Mouse (Mus musculus): Measurements from ENCODE around the gene Tmbim7. TPM values are rescaled to one million over a fixed set of nuclear protein-coding genes. Genes with fewer than 3 reads are reported as not detected.

The Tmbim7 gene
- total and polyA plus RNA-seq, 2 experiments from 2014 or later = not detected

DNA sequence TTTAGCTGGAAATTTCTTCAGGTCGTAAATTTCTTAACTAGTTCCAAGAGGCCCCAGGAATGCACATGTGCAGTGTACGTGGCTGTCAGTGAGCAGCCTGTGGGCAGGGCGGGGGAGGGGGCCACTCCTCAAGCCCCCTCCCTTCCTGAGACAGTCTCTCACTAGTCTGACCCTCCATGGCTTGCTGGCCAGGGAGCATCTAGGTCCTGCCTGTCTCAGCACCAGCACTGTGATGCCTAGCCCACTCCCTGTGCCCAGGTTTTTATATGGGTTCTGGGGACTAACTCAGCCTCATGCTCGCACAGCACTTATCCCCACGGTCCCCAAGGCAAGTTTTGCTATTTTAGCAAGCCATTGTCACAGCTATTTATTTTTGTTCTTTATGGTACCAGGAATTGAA is 18.7 kb upstream of the Tmbim7 start:
- Histone ChIP-seq H3K27me3 (ENCODE audit: insufficient read depth, low read length) (no peaks in the 10 kb centered on the region), H3K27ac (no peak overlapping the region), H3K4me3 (ENCODE audit: low read length) (no peak overlapping the region), H3K9me3 (ENCODE audit: low read length) (no peaks in the 10 kb centered on the region), H3K4me2 (ENCODE audit: low read depth, low read length) (no peak overlapping the region), H3K36me3 (ENCODE audit: insufficient read depth, low read length) (peaks cover 16% of the 10 kb centered on the region), H3K9ac (replicated peaks; ENCODE audit: low read length) (no peak overlapping the region), H3K4me1 (ENCODE audit: insufficient read depth, low read length) (no peaks in the 10 kb centered on the region)
- DNase-seq (ENCODE audit: low spot score) (no peak), ATAC-seq (no peak; the same call in 1 of the 2 replicates)
- no peak for TF ChIP-seq CTCF (IDR thresholded peaks at IDR 0.05; ENCODE audit: low read depth)
- 91% methylated on average over 5 of the region's 5 CpGs for WGBS

- Histone ChIP-seq H3K36me3 (ENCODE audit: insufficient read depth, low read length) (peaks cover 16% of the 10 kb centered on the region), H3K4me2 (ENCODE audit: low read depth, low read length) (no peak overlapping the region), H3K4me1 (ENCODE audit: insufficient read depth, low read length) (no peaks in the 10 kb centered on the region), H3K27me3 (ENCODE audit: insufficient read depth, low read length) (no peaks in the 10 kb centered on the region), H3K4me3 (ENCODE audit: low read length) (no peak overlapping the region), H3K9ac (replicated peaks; ENCODE audit: low read length) (no peak overlapping the region), H3K27ac (no peak overlapping the region), H3K9me3 (ENCODE audit: low read length) (no peaks in the 10 kb centered on the region)
- no peak for TF ChIP-seq CTCF (IDR thresholded peaks at IDR 0.05; ENCODE audit: low read depth)
- WGBS = 95% methylated on average over 13 of the region's 13 CpGs
- no peak for DNase-seq (ENCODE audit: low spot score)
- no peak for ATAC-seq
These were observed 17.7 kb upstream of the Tmbim7 start for GRCm38 (mm10) chr5:3633315-3633714.

DNA sequence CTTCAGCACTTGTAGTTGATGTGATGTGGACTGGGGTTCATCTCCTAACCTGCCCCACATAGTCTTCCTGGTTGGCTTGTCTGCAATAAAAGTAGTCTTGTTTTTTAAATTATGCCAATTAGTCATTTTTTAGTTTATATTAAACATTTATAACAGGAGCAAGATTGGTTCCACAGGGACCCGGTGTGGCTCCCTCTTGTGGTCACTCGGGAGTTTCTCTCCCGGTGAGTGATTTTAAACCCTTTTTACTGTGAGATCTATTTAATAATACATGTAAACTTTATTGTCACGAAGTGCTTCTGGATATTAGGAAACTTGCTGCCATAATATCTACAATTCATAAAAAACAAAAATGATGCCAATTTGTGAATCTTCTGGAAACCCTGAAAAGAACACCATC is 17.0 kb upstream of the Tmbim7 start:
- Histone ChIP-seq H3K9me3 (ENCODE audit: low read length) (no peaks in the 10 kb centered on the region), H3K4me2 (ENCODE audit: low read depth, low read length) (no peak overlapping the region), H3K27ac (no peak overlapping the region), H3K4me3 (ENCODE audit: low read length) (no peak overlapping the region), H3K4me1 (ENCODE audit: insufficient read depth, low read length) (no peaks in the 10 kb centered on the region), H3K36me3 (ENCODE audit: insufficient read depth, low read length) (peaks cover 16% of the 10 kb centered on the region), H3K27me3 (ENCODE audit: insufficient read depth, low read length) (no peaks in the 10 kb centered on the region), H3K9ac (replicated peaks; ENCODE audit: low read length) (no peak overlapping the region)
- ATAC-seq = no peak
- TF ChIP-seq CTCF (IDR thresholded peaks at IDR 0.05; ENCODE audit: low read depth) = peak; percentile 50; the same call in 1 of the 2 replicates
- DNase-seq (ENCODE audit: low spot score) = peak; percentile 30
- WGBS = 69% methylated on average over 4 of the region's 4 CpGs

GRCm38 (mm10) chr5:3635286-3635685 is 15.7 kb upstream of the Tmbim7 start:
- H3K4me2 ChIP-seq (ENCODE audit: low read depth, low read length) = no peak overlapping the region
- H3K27ac ChIP-seq = no peak overlapping the region
- no peaks in the 10 kb centered on the region for H3K27me3 ChIP-seq (ENCODE audit: insufficient read depth, low read length)
- ATAC-seq (no peak), DNase-seq (ENCODE audit: low spot score) (no peak)
- WGBS = 88% methylated on average over 8 of the region's 8 CpGs
- no peak overlapping the region for H3K4me3 ChIP-seq (ENCODE audit: low read length)
- no peaks in the 10 kb centered on the region for H3K4me1 ChIP-seq (ENCODE audit: insufficient read depth, low read length)
- no peaks in the 10 kb centered on the region for H3K9me3 ChIP-seq (ENCODE audit: low read length)
- H3K9ac ChIP-seq (replicated peaks; ENCODE audit: low read length) = no peak overlapping the region
- H3K36me3 ChIP-seq (ENCODE audit: insufficient read depth, low read length) = peaks cover 16% of the 10 kb centered on the region
- no peak for TF ChIP-seq CTCF (IDR thresholded peaks at IDR 0.05; ENCODE audit: low read depth)

DNA sequence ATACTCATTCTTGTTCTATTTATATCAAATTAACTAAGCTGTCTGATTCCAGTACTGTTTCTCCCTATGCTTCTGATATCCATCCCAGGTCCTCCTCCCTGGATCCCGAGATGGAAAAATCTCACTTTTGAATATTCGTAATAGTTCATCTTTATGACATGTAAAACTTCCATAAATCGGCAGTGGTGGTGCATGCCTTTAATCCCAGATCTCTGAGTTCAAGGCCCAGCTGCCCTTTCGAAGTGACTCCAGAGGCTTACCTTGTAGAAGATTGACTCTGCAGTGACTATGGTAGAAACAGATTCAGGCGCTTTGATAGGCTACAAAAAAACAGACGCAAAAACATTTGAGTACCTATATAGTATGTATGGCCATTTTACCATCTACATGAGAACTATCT is 6.4 kb upstream of the Tmbim7 start:
- 94% methylated on average over 6 of the region's 6 CpGs for WGBS
- H3K9me3 ChIP-seq (ENCODE audit: low read length) = no peaks in the 10 kb centered on the region
- peaks cover 20% of the 10 kb centered on the region; the same call in 1 of the 2 replicates for H3K36me3 ChIP-seq (ENCODE audit: insufficient read depth, low read length)
- H3K27me3 ChIP-seq (ENCODE audit: insufficient read depth, low read length) = no peaks in the 10 kb centered on the region
- TF ChIP-seq CTCF (IDR thresholded peaks at IDR 0.05; ENCODE audit: low read depth) = no peak
- H3K4me2 ChIP-seq (ENCODE audit: low read depth, low read length) = no peak overlapping the region
- no peak for ATAC-seq
- no peak overlapping the region for H3K27ac ChIP-seq
- H3K4me3 ChIP-seq (ENCODE audit: low read length) = no peak overlapping the region
- H3K9ac ChIP-seq (replicated peaks; ENCODE audit: low read length) = no peak overlapping the region
- H3K4me1 ChIP-seq (ENCODE audit: insufficient read depth, low read length) = no peaks in the 10 kb centered on the region
- DNase-seq (ENCODE audit: low spot score) = no peak

GRCm38 (mm10) chr5:3645326-3645725 is 5.7 kb upstream of the Tmbim7 start:
- no peak for TF ChIP-seq CTCF (IDR thresholded peaks at IDR 0.05; ENCODE audit: low read depth)
- Histone ChIP-seq H3K36me3 (ENCODE audit: insufficient read depth, low read length) (peaks cover 20% of the 10 kb centered on the region; the same call in 1 of the 2 replicates), H3K9me3 (ENCODE audit: low read length) (no peaks in the 10 kb centered on the region), H3K27me3 (ENCODE audit: insufficient read depth, low read length) (no peaks in the 10 kb centered on the region), H3K9ac (replicated peaks; ENCODE audit: low read length) (no peak overlapping the region), H3K4me3 (ENCODE audit: low read length) (no peak overlapping the region), H3K4me1 (ENCODE audit: insufficient read depth, low read length) (no peaks in the 10 kb centered on the region), H3K27ac (no peak overlapping the region), H3K4me2 (ENCODE audit: low read depth, low read length) (no peak overlapping the region)
- WGBS = 82% methylated on average over 6 of the region's 6 CpGs
- ATAC-seq (no peak), DNase-seq (ENCODE audit: low spot score) (no peak)

DNA sequence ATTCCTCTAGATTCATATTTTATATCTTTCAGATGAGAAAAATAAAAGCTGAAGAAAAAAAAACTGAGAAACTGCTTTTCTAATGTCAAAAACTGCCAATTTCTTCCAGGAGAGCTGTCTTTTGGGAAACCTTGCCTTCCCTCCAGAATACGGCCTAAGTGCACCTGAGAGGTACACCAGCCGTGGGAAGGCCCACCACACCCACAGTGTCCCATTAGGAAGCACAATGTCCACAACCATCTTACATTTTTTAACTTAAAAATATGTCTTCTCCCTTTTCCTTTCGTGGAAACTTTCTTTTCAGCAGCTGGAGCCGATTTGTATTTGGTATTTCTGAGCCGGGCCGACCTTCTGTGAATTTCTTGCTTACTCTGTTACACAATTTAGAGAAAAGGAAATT is 4.4 kb upstream of the Tmbim7 start:
- no peak for TF ChIP-seq CTCF (IDR thresholded peaks at IDR 0.05; ENCODE audit: low read depth)
- Histone ChIP-seq H3K4me2 (ENCODE audit: low read depth, low read length) (peak overlapping the region; percentile 62), H3K4me1 (ENCODE audit: insufficient read depth, low read length) (no peaks in the 10 kb centered on the region), H3K9me3 (ENCODE audit: low read length) (no peaks in the 10 kb centered on the region), H3K27ac (no peak overlapping the region), H3K4me3 (ENCODE audit: low read length) (peak overlapping the region; percentile 98), H3K9ac (replicated peaks; ENCODE audit: low read length) (no peak overlapping the region; the same call in 1 of the 2 replicates), H3K36me3 (ENCODE audit: insufficient read depth, low read length) (peaks cover 14% of the 10 kb centered on the region; the same call in 1 of the 2 replicates), H3K27me3 (ENCODE audit: insufficient read depth, low read length) (no peaks in the 10 kb centered on the region)
- WGBS = 21% methylated on average over 6 of the region's 6 CpGs
- ATAC-seq (no peak), DNase-seq (ENCODE audit: low spot score) (no peak)
